Mouse (Mus musculus) forebrain, embryonic 13.5 days (tissue): ENCODE measurements around the gene Nr2c1. TPM values are rescaled to one million over a fixed set of nuclear protein-coding genes. Genes with fewer than 3 reads are reported as not detected.

Source experiments
- ATAC-seq: fragments of 200-750 bp; cut with Nextera tagmentation; 2 replicates; pipeline ENCODE4 v1.8.0; 2017
- H3K27ac ChIP-seq: fragments of 300-500 bp; sonication (generic); 2 replicates; pipeline ENCODE4 v1.5.1; 2015; ENCODE audit warnings: inconsistent platforms, mild to moderate bottlenecking, moderate library complexity
- H3K27me3 ChIP-seq: fragments of 300-500 bp; sonication (generic); 2 replicates; pipeline ENCODE4 v1.6.1; 2015; ENCODE audit warnings: mild to moderate bottlenecking, inconsistent platforms
- H3K36me3 ChIP-seq: fragments of 300-500 bp; sonication (generic); 2 replicates; pipeline ENCODE4 v1.6.1; 2015; ENCODE audit warnings: mild to moderate bottlenecking, inconsistent platforms; ENCODE audit not compliant: poor library complexity, severe bottlenecking
- H3K4me1 ChIP-seq: fragments of 300-500 bp; sonication (generic); 2 replicates; pipeline ENCODE4 v1.6.1; 2015; ENCODE audit warnings: inconsistent platforms
- H3K4me2 ChIP-seq: fragments of 300-500 bp; sonication (generic); 2 replicates; pipeline ENCODE4 v1.6.1; 2015; ENCODE audit warnings: inconsistent platforms, mild to moderate bottlenecking, moderate library complexity
- H3K4me3 ChIP-seq: fragments of 300-500 bp; sonication (generic); 2 replicates; pipeline ENCODE4 v1.5.1; 2015; ENCODE audit warnings: mild to moderate bottlenecking, inconsistent platforms
- H3K9ac ChIP-seq: fragments of 300-500 bp; sonication (generic); 2 replicates; pipeline ENCODE4 v1.6.1; 2015; ENCODE audit warnings: mild to moderate bottlenecking, inconsistent platforms
- H3K9me3 ChIP-seq: fragments of 300-500 bp; sonication (generic); replicated peaks from 2 replicates; pipeline ENCODE4 v1.6.1; 2016; ENCODE audit warnings: inconsistent platforms
- WGBS: fragments of 180-500 bp; shearing (Covaris S2); methylation state at CpG from one replicate; pipeline ENCODE4 v1.1.7; 2015; 5-methylcytosine and 5-hydroxymethylcytosine counted together
- polyA plus RNA-seq: library from polyadenylated mRNA; unstranded; fragments of >200 nt; fragmentation: Nextera tagmentation; extraction: Ambion mirVana; gene quantifications from 2 replicates; pipeline ENCODE4 v1.2.1, GENCODE M21; 2015

Gene Nr2c1
- polyA plus RNA-seq, 1 experiment from 2014 or later: 7.8 TPM

GRCm38 (mm10) chr10:94144581-94144980, 3.2 kb upstream of the Nr2c1 start:
- H3K9me3 ChIP-seq: no peaks in the 10 kb centered on the region
- H3K9ac ChIP-seq: no peak overlapping the region
- H3K27me3 ChIP-seq: no peaks in the 10 kb centered on the region
- no peak overlapping the region for H3K4me2 ChIP-seq
- peaks cover 14% of the 10 kb centered on the region for H3K4me1 ChIP-seq
- WGBS: 74% methylated on average over 5 of the region's 5 CpGs
- ATAC-seq: no peak
- H3K27ac ChIP-seq: no peak overlapping the region
- no peaks in the 10 kb centered on the region for H3K36me3 ChIP-seq
- H3K4me3 ChIP-seq: no peak overlapping the region

GRCm38 (mm10) chr10:94147391-94147755, 450 bp upstream of the Nr2c1 start:
- H3K4me2 ChIP-seq: peak overlapping the region; percentile 74
- no peak overlapping the region for H3K27ac ChIP-seq
- peaks cover 18% of the 10 kb centered on the region for H3K4me1 ChIP-seq
- H3K36me3 ChIP-seq: no peaks in the 10 kb centered on the region
- H3K27me3 ChIP-seq: no peaks in the 10 kb centered on the region
- H3K9me3 ChIP-seq: no peaks in the 10 kb centered on the region
- peak; percentile 55; the same call in 1 of the 2 replicates for ATAC-seq
- peak overlapping the region; percentile 90 for H3K9ac ChIP-seq
- H3K4me3 ChIP-seq: peak overlapping the region; percentile 86
- 10% methylated on average over 8 of the region's 8 CpGs for WGBS

GRCm38 (mm10) chr10:94151488-94151887, 3.7 kb downstream of the Nr2c1 start:
- WGBS: 85% methylated on average over 4 of the region's 4 CpGs
- no peak for ATAC-seq

GRCm38 (mm10) chr10:94153841-94154240, 6.0 kb downstream of the Nr2c1 start:
- H3K27ac ChIP-seq: no peak overlapping the region
- ATAC-seq: no peak
- no peak overlapping the region for H3K4me3 ChIP-seq
- H3K4me1 ChIP-seq: peaks cover 12% of the 10 kb centered on the region
- peaks cover 14% of the 10 kb centered on the region for H3K36me3 ChIP-seq
- H3K9me3 ChIP-seq: no peaks in the 10 kb centered on the region
- H3K9ac ChIP-seq: no peak overlapping the region
- H3K27me3 ChIP-seq: no peaks in the 10 kb centered on the region
- no peak overlapping the region for H3K4me2 ChIP-seq

More at GRCm38 (mm10) chr10:94151488-94151887, 3.7 kb downstream of the Nr2c1 start:
- H3K27me3 ChIP-seq: no peaks in the 10 kb centered on the region
- H3K4me3 ChIP-seq: no peak overlapping the region
- H3K4me1 ChIP-seq: peaks cover 18% of the 10 kb centered on the region
- no peak overlapping the region for H3K4me2 ChIP-seq
- no peak overlapping the region for H3K9ac ChIP-seq
- H3K27ac ChIP-seq: no peak overlapping the region
- H3K9me3 ChIP-seq: no peaks in the 10 kb centered on the region
- no peaks in the 10 kb centered on the region for H3K36me3 ChIP-seq

- H3K9ac ChIP-seq: no peak overlapping the region
- H3K4me2 ChIP-seq: no peak overlapping the region
- no peak overlapping the region for H3K4me3 ChIP-seq
- peaks cover 45% of the 10 kb centered on the region for H3K36me3 ChIP-seq
- H3K27ac ChIP-seq: no peak overlapping the region
- H3K9me3 ChIP-seq: no peaks in the 10 kb centered on the region
- 91% methylated on average over 6 of the region's 6 CpGs for WGBS
- no peaks in the 10 kb centered on the region for H3K4me1 ChIP-seq
- H3K27me3 ChIP-seq: no peaks in the 10 kb centered on the region
- ATAC-seq: no peak
Measured at GRCm38 (mm10) chr10:94158962-94159361, 11.1 kb downstream of the Nr2c1 start.

GRCm38 (mm10) chr10:94159406-94159805, 11.6 kb downstream of the Nr2c1 start:
- H3K27ac ChIP-seq: no peak overlapping the region
- H3K4me3 ChIP-seq: no peak overlapping the region
- no peak for ATAC-seq
- no peak overlapping the region for H3K9ac ChIP-seq
- H3K4me2 ChIP-seq: no peak overlapping the region
- H3K36me3 ChIP-seq: peaks cover 50% of the 10 kb centered on the region
- WGBS: 91% methylated on average over 4 of the region's 4 CpGs
- no peaks in the 10 kb centered on the region for H3K4me1 ChIP-seq
- H3K27me3 ChIP-seq: no peaks in the 10 kb centered on the region
- no peaks in the 10 kb centered on the region for H3K9me3 ChIP-seq

GRCm38 (mm10) chr10:94161051-94161765, 13.4 kb downstream of the Nr2c1 start:
- 93% methylated on average over 5 of the region's 5 CpGs for WGBS
- Histone ChIP-seq H3K4me3 (no peak overlapping the region), H3K4me1 (no peaks in the 10 kb centered on the region), H3K4me2 (no peak overlapping the region), H3K9ac (no peak overlapping the region), H3K36me3 (peaks cover 58% of the 10 kb centered on the region), H3K9me3 (no peaks in the 10 kb centered on the region), H3K27me3 (no peaks in the 10 kb centered on the region), H3K27ac (no peak overlapping the region)
- no peak for ATAC-seq

- Histone ChIP-seq H3K4me2 (no peak overlapping the region), H3K4me3 (no peak overlapping the region), H3K9ac (no peak overlapping the region), H3K9me3 (no peaks in the 10 kb centered on the region), H3K36me3 (peaks cover 61% of the 10 kb centered on the region), H3K27ac (no peak overlapping the region), H3K27me3 (no peaks in the 10 kb centered on the region), H3K4me1 (0 out of 2 replicates have a peak, but pooled peaks cover 3% of the 10 kb centered on the region)
- 96% methylated on average over 7 of the region's 7 CpGs for WGBS
- ATAC-seq: no peak
Measured at GRCm38 (mm10) chr10:94162031-94162430, 14.2 kb downstream of the Nr2c1 start.

- Histone ChIP-seq H3K27ac (no peak overlapping the region), H3K27me3 (no peaks in the 10 kb centered on the region), H3K9me3 (no peaks in the 10 kb centered on the region), H3K36me3 (peaks cover 67% of the 10 kb centered on the region), H3K9ac (no peak overlapping the region), H3K4me1 (0 out of 2 replicates have a peak, but pooled peaks cover 6% of the 10 kb centered on the region), H3K4me3 (no peak overlapping the region), H3K4me2 (no peak overlapping the region)
- 82% methylated on average over 5 of the region's 5 CpGs for WGBS
- ATAC-seq: no peak
Measured at GRCm38 (mm10) chr10:94164104-94164845, 16.5 kb downstream of the Nr2c1 start.

- H3K27ac ChIP-seq: no peak overlapping the region
- no peak overlapping the region for H3K9ac ChIP-seq
- no peak overlapping the region for H3K4me2 ChIP-seq
- peaks cover 68% of the 10 kb centered on the region for H3K36me3 ChIP-seq
- H3K9me3 ChIP-seq: no peaks in the 10 kb centered on the region
- H3K27me3 ChIP-seq: no peaks in the 10 kb centered on the region
- H3K4me1 ChIP-seq: 0 out of 2 replicates have a peak, but pooled peaks cover 6% of the 10 kb centered on the region
- 91% methylated on average over 16 of the region's 16 CpGs for WGBS
- no peak overlapping the region for H3K4me3 ChIP-seq
- no peak for ATAC-seq
Measured at GRCm38 (mm10) chr10:94165426-94165825, 17.6 kb downstream of the Nr2c1 start.

- Histone ChIP-seq H3K27ac (no peak overlapping the region), H3K9ac (no peak overlapping the region), H3K36me3 (peaks cover 65% of the 10 kb centered on the region), H3K4me1 (peaks cover 14% of the 10 kb centered on the region), H3K4me3 (no peak overlapping the region), H3K4me2 (no peak overlapping the region), H3K27me3 (no peaks in the 10 kb centered on the region), H3K9me3 (no peaks in the 10 kb centered on the region)
- no peak for ATAC-seq
- WGBS: 68% methylated on average over 11 of the region's 11 CpGs
Measured at GRCm38 (mm10) chr10:94167051-94167750, 19.4 kb downstream of the Nr2c1 start.
